Mouse (Mus musculus): ENCODE data around the gene Rel. TPM values are rescaled to one million over a fixed set of nuclear protein-coding genes. Genes with fewer than 3 reads are reported as not detected.
"Not testable (repeated sequence)": the region's sequence is repeated elsewhere in the genome, so short reads cannot be mapped to it uniquely, and the experiment has no call there.

The Rel gene
- 1.2 and 1.4 TPM in 2 replicates for polyA plus RNA-seq (2012; rRNA removed)

- peak; percentile 45 for DNase-seq (ENCODE audit: low read depth)
These were observed at the start of gene Rel for GRCm38 (mm10) chr11:23770760-23771506. Gene Rel (minus strand): TSS chr11:23770970.

GRCm38 (mm10) chr11:23818745-23819144, 48.0 kb upstream of the Rel start:
- no peak for DNase-seq (ENCODE audit: low read depth)

GRCm38 (mm10) chr11:23810741-23811140, 40.0 kb upstream of the Rel start:
- DNase-seq (ENCODE audit: low read depth) = no peak

- no peak for DNase-seq (ENCODE audit: low read depth)
These were observed 34.9 kb upstream of the Rel start for GRCm38 (mm10) chr11:23805716-23806115.

GRCm38 (mm10) chr11:23803136-23803535, 32.4 kb upstream of the Rel start:
- no peak for DNase-seq (ENCODE audit: low read depth)

GRCm38 (mm10) chr11:23802256-23802655, 31.5 kb upstream of the Rel start:
- no peak for DNase-seq (ENCODE audit: low read depth)

GRCm38 (mm10) chr11:23801851-23802250, 31.1 kb upstream of the Rel start:
- peak; percentile 42 for DNase-seq (ENCODE audit: low read depth)

- DNase-seq (ENCODE audit: low read depth) = not testable (repeated sequence)
These were observed 12.9 kb upstream of the Rel start for GRCm38 (mm10) chr11:23783677-23784076.

GRCm38 (mm10) chr11:23783085-23783484, 12.3 kb upstream of the Rel start:
- no peak for DNase-seq (ENCODE audit: low read depth)

- no peak for DNase-seq (ENCODE audit: low read depth)
These were observed 11.3 kb upstream of the Rel start for GRCm38 (mm10) chr11:23782038-23782437.

- DNase-seq (ENCODE audit: low read depth) = no peak
These were observed 8.0 kb upstream of the Rel start for GRCm38 (mm10) chr11:23778787-23779201.

GRCm38 (mm10) chr11:23772471-23772870, 1.7 kb upstream of the Rel start:
- no peak for DNase-seq (ENCODE audit: low read depth)

GRCm38 (mm10) chr11:23771507-23772097, 832 bp upstream of the Rel start:
- no peak for DNase-seq (ENCODE audit: low read depth)

- no peak for DNase-seq (ENCODE audit: low read depth)
These were observed 335 bp downstream of the Rel start for GRCm38 (mm10) chr11:23770510-23770759.

- DNase-seq (ENCODE audit: low read depth) = no peak
These were observed 872 bp downstream of the Rel start for GRCm38 (mm10) chr11:23769686-23770509.

GRCm38 (mm10) chr11:23769033-23769432, 1.7 kb downstream of the Rel start:
- DNase-seq (ENCODE audit: low read depth) = no peak

GRCm38 (mm10) chr11:23767928-23768327, 2.8 kb downstream of the Rel start:
- no peak for DNase-seq (ENCODE audit: low read depth)

- DNase-seq (ENCODE audit: low read depth) = not testable (repeated sequence)
These were observed 3.4 kb downstream of the Rel start for GRCm38 (mm10) chr11:23767369-23767768.

- DNase-seq (ENCODE audit: low read depth) = no peak
These were observed 8.1 kb downstream of the Rel start for GRCm38 (mm10) chr11:23762635-23763034.

GRCm38 (mm10) chr11:23758218-23758617, 12.6 kb downstream of the Rel start:
- DNase-seq (ENCODE audit: low read depth) = no peak

GRCm38 (mm10) chr11:23754329-23754728, 16.4 kb downstream of the Rel start:
- no peak for DNase-seq (ENCODE audit: low read depth)

- no peak for DNase-seq (ENCODE audit: low read depth)
These were observed 17.5 kb downstream of the Rel start for GRCm38 (mm10) chr11:23753136-23753710.

All from gonadal fat pad, adult 2 months (tissue).